Mouse (Mus musculus) intestine, embryonic 16.5 days (tissue): ENCODE measurements around the gene Tnpo2. TPM values are rescaled to one million over a fixed set of nuclear protein-coding genes. Genes with fewer than 3 reads are reported as not detected.

ENCODE experiments used
- ATAC-seq: fragments of 200-750 bp; cut with Nextera tagmentation; 2 replicates; pipeline ENCODE4 v1.8.0; 2017; ENCODE audit warnings: moderate TSS enrichment, moderate library complexity
- H3K27ac ChIP-seq: fragments of 300-500 bp; sonication (generic); 2 replicates; pipeline ENCODE4 v1.5.1; 2014; ENCODE audit warnings: mild to moderate bottlenecking, low read length
- H3K27me3 ChIP-seq: fragments of 300-500 bp; sonication (generic); replicated peaks from 2 replicates; pipeline ENCODE4 v1.6.1; 2014; ENCODE audit warnings: low read length, control low read depth, mixed read lengths; ENCODE audit not compliant: control insufficient read depth, insufficient read depth
- H3K36me3 ChIP-seq: fragments of 300-500 bp; sonication (generic); 2 replicates; pipeline ENCODE4 v1.6.1; 2014; ENCODE audit warnings: low read length, control low read depth; ENCODE audit not compliant: control insufficient read depth, insufficient read depth
- H3K4me1 ChIP-seq: fragments of 300-500 bp; sonication (generic); 2 replicates; pipeline ENCODE4 v1.6.1; 2014; ENCODE audit warnings: low read length, control low read depth, mixed read lengths; ENCODE audit not compliant: control insufficient read depth, insufficient read depth
- H3K4me2 ChIP-seq: fragments of 300-500 bp; sonication (generic); 2 replicates; pipeline ENCODE4 v1.6.1; 2014; ENCODE audit warnings: low read depth, low read length, control low read depth
- H3K4me3 ChIP-seq: fragments of 300-500 bp; sonication (generic); 2 replicates; pipeline ENCODE4 v1.5.1; 2014; ENCODE audit warnings: mild to moderate bottlenecking, low read length
- H3K9ac ChIP-seq: fragments of 300-500 bp; sonication (generic); 2 replicates; pipeline ENCODE4 v1.6.1; 2014; ENCODE audit warnings: low read depth, low read length
- H3K9me3 ChIP-seq: fragments of 300-500 bp; sonication (generic); 2 replicates; pipeline ENCODE4 v1.6.1; 2016; ENCODE audit warnings: low read length, control low read depth; ENCODE audit not compliant: control insufficient read depth
- WGBS: fragments of 180-500 bp; shearing (Covaris S2); extraction: QIAGEN DNeasy Blood & Tissue Kit; methylation state at CpG from one replicate; pipeline ENCODE4 v1.1.7; 2014; 5-methylcytosine and 5-hydroxymethylcytosine counted together
- polyA plus RNA-seq: library from polyadenylated mRNA; unstranded; fragments of >200 nt; fragmentation: Nextera tagmentation; extraction: Ambion mirVana; gene quantifications from 2 replicates; pipeline ENCODE4 v1.2.1, GENCODE M21; 2015

Gene Tnpo2
- polyA plus RNA-seq, 1 experiment from 2014 or later: 22.0 TPM

- peaks cover 18% of the 10 kb centered on the region; the same call in 1 of the 2 replicates for H3K36me3 ChIP-seq
- H3K27me3 ChIP-seq: no peaks in the 10 kb centered on the region
- 74% methylated on average over 3 of the region's 3 CpGs for WGBS
- H3K27ac ChIP-seq: no peak overlapping the region
- no peak overlapping the region for H3K9ac ChIP-seq
- H3K9me3 ChIP-seq: no peaks in the 10 kb centered on the region
- no peak for ATAC-seq
- no peak overlapping the region for H3K4me2 ChIP-seq
- no peak overlapping the region for H3K4me3 ChIP-seq
- H3K4me1 ChIP-seq: peaks cover 10% of the 10 kb centered on the region
Observed at GRCm38 (mm10) chr8:85086238-85086637, 49.5 kb downstream of the Tnpo2 start.

- WGBS: 84% methylated on average over 2 of the region's 2 CpGs
- ATAC-seq: no peak
- peaks cover 18% of the 10 kb centered on the region; the same call in 1 of the 2 replicates for H3K36me3 ChIP-seq
Observed at GRCm38 (mm10) chr8:85088771-85089170, 52.1 kb downstream of the Tnpo2 start.

GRCm38 (mm10) chr8:85090856-85091255, 54.1 kb downstream of the Tnpo2 start:
- Histone ChIP-seq H3K4me3 (no peak overlapping the region), H3K9ac (no peak overlapping the region), H3K4me1 (no peaks in the 10 kb centered on the region), H3K27me3 (no peaks in the 10 kb centered on the region), H3K4me2 (no peak overlapping the region), H3K36me3 (peaks cover 11% of the 10 kb centered on the region), H3K9me3 (no peaks in the 10 kb centered on the region), H3K27ac (no peak overlapping the region)
- ATAC-seq: no peak
- WGBS: 85% methylated on average over 11 of the region's 11 CpGs

More at GRCm38 (mm10) chr8:85088771-85089170, 52.1 kb downstream of the Tnpo2 start:
- Histone ChIP-seq H3K9me3 (no peaks in the 10 kb centered on the region), H3K4me2 (no peak overlapping the region), H3K4me1 (no peaks in the 10 kb centered on the region), H3K27me3 (no peaks in the 10 kb centered on the region), H3K4me3 (no peak overlapping the region), H3K27ac (no peak overlapping the region), H3K9ac (no peak overlapping the region)

- H3K27ac ChIP-seq: no peak overlapping the region
- H3K27me3 ChIP-seq: no peaks in the 10 kb centered on the region
- no peaks in the 10 kb centered on the region for H3K9me3 ChIP-seq
- no peak for ATAC-seq
- no peak overlapping the region for H3K4me3 ChIP-seq
- H3K4me1 ChIP-seq: no peaks in the 10 kb centered on the region
- peaks cover 10% of the 10 kb centered on the region for H3K36me3 ChIP-seq
- no peak overlapping the region for H3K9ac ChIP-seq
- 37% methylated on average over 21 of the region's 21 CpGs for WGBS
- no peak overlapping the region for H3K4me2 ChIP-seq
Observed at GRCm38 (mm10) chr8:85091526-85092090, 54.9 kb downstream of the Tnpo2 start.

GRCm38 (mm10) chr8:85095051-85095450, 58.3 kb downstream of the Tnpo2 start:
- H3K4me3 ChIP-seq: no peak overlapping the region
- H3K27me3 ChIP-seq: no peaks in the 10 kb centered on the region
- H3K36me3 ChIP-seq: peaks cover 7% of the 10 kb centered on the region
- no peak overlapping the region for H3K9ac ChIP-seq
- H3K4me1 ChIP-seq: no peaks in the 10 kb centered on the region
- no peak overlapping the region for H3K27ac ChIP-seq
- no peaks in the 10 kb centered on the region for H3K9me3 ChIP-seq
- no peak overlapping the region for H3K4me2 ChIP-seq
- 93% methylated on average over 13 of the region's 13 CpGs for WGBS
- no peak for ATAC-seq

- Histone ChIP-seq H3K27ac (no peak overlapping the region), H3K4me2 (no peak overlapping the region), H3K4me1 (no peaks in the 10 kb centered on the region), H3K9ac (no peak overlapping the region), H3K36me3 (peaks cover 7% of the 10 kb centered on the region), H3K4me3 (no peak overlapping the region), H3K27me3 (no peaks in the 10 kb centered on the region), H3K9me3 (no peaks in the 10 kb centered on the region)
- WGBS: 96% methylated on average over 7 of the region's 7 CpGs
- no peak for ATAC-seq
Observed at GRCm38 (mm10) chr8:85095566-85095965, 58.9 kb downstream of the Tnpo2 start.

- Histone ChIP-seq H3K4me1 (no peaks in the 10 kb centered on the region), H3K9ac (no peak overlapping the region), H3K4me3 (no peak overlapping the region), H3K27ac (no peak overlapping the region), H3K9me3 (no peaks in the 10 kb centered on the region), H3K36me3 (peaks cover 7% of the 10 kb centered on the region), H3K27me3 (no peaks in the 10 kb centered on the region), H3K4me2 (no peak overlapping the region)
- ATAC-seq: no peak
- 92% methylated on average over 16 of the region's 16 CpGs for WGBS
Observed at GRCm38 (mm10) chr8:85096196-85096595, 59.5 kb downstream of the Tnpo2 start.

- no peak overlapping the region for H3K4me2 ChIP-seq
- H3K27me3 ChIP-seq: no peaks in the 10 kb centered on the region
- no peak overlapping the region for H3K27ac ChIP-seq
- H3K9me3 ChIP-seq: no peaks in the 10 kb centered on the region; the same call in 1 of the 2 replicates
- H3K9ac ChIP-seq: no peak overlapping the region
- H3K4me3 ChIP-seq: no peak overlapping the region
- ATAC-seq: no peak
- peaks cover 7% of the 10 kb centered on the region for H3K36me3 ChIP-seq
- no peaks in the 10 kb centered on the region for H3K4me1 ChIP-seq
- WGBS: 90% methylated on average over 4 of the region's 4 CpGs
Observed at GRCm38 (mm10) chr8:85096850-85097249, 60.1 kb downstream of the Tnpo2 start.

- Histone ChIP-seq H3K4me3 (no peak overlapping the region), H3K36me3 (peaks cover 7% of the 10 kb centered on the region), H3K27me3 (no peaks in the 10 kb centered on the region), H3K27ac (no peak overlapping the region), H3K4me2 (no peak overlapping the region), H3K9me3 (no peaks in the 10 kb centered on the region; the same call in 1 of the 2 replicates), H3K4me1 (no peaks in the 10 kb centered on the region), H3K9ac (no peak overlapping the region)
- ATAC-seq: no peak
- 87% methylated on average over 4 of the region's 4 CpGs for WGBS
Observed at GRCm38 (mm10) chr8:85100076-85100665, 63.5 kb downstream of the Tnpo2 start.
